Mouse (Mus musculus) bone marrow macrophage, adult 2 months (primary cell): ENCODE results near the gene Twistnb. TPM values are rescaled to one million over a fixed set of nuclear protein-coding genes. Genes with fewer than 3 reads are reported as not detected.
A peak's percentile ranks its signal among the peaks of the same experiment; 100 is the strongest.

ENCODE experiments used
- H3K27ac ChIP-seq: 2 replicates; pipeline ENCODE4 v1.5.1; 2012; ENCODE audit warnings: low read depth, low read length; ENCODE audit not compliant: insufficient read depth
- H3K4me1 ChIP-seq: 2 replicates; pipeline ENCODE4 v1.6.1; 2012; ENCODE audit warnings: low read length; ENCODE audit not compliant: control insufficient read depth, insufficient read depth
- H3K4me3 ChIP-seq: 2 replicates; pipeline ENCODE4 v1.5.1; 2012; ENCODE audit warnings: mild to moderate bottlenecking, low read length, moderate library complexity; ENCODE audit not compliant: insufficient read depth
- CTCF ChIP-seq: IDR thresholded peaks from 2 replicates; pipeline ENCODE4 v1.5.1; 2012; ENCODE audit warnings: low read depth, mild to moderate bottlenecking, low read length, moderate library complexity
- POLR2A ChIP-seq: IDR thresholded peaks from 2 replicates; pipeline ENCODE4 v1.6.1; 2012; ENCODE audit warnings: mild to moderate bottlenecking, low read depth, low read length, borderline replicate concordance
- polyA plus RNA-seq: library from polyadenylated mRNA; stranded (reverse); fragments of >200 nt; gene quantifications from 2 replicates; pipeline ENCODE4 v1.2.4, GENCODE M21; 2012; ENCODE audit not compliant: missing spikeins, insufficient read depth, insufficient read length

Twistnb gene
- polyA plus RNA-seq, result 15.3 and 19.2 TPM in 2 replicates

DNA sequence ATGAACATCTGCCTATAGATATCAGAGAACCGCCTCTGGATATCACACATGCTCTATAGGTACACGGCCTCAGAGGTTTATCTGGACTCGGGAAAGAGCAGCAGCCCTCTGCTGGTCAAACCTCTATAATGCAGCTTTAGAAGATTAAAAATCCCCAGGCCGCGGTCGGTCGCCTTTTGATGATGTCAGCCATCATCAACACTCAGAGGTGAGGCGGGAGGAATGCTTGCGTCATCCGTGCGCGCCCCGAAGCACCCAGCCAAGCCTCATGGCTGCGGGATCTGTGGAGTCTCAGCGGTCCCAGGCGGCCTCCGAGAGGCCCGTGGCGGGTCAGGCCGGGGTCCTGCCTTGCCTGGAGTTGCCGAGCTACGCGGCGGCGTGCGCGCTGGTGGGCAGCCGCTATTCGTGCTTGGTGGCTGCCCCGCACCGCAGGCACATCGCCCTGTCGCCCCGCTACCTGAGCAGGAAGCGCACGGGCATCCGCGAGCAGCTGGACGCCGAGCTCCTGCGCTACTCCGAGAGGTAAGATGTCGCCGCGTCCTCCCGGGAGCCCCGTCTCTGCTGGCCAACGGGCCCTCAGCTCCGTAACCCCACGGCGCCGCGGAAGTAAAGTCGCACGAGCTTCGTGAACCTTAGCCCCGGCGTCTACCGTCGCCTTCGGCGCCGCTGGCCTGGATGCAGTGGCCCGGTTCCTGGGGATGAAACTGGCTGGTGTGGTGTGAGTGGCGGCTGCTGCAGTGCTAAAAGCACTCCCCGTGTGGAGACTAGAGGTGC lies at the start of gene Twistnb:
TSS of gene Twistnb (plus strand) at position 249 of the 774 bp plus-strand sequence.
- H3K27ac ChIP-seq, result no peak within 1 kb of the TSS

DNA sequence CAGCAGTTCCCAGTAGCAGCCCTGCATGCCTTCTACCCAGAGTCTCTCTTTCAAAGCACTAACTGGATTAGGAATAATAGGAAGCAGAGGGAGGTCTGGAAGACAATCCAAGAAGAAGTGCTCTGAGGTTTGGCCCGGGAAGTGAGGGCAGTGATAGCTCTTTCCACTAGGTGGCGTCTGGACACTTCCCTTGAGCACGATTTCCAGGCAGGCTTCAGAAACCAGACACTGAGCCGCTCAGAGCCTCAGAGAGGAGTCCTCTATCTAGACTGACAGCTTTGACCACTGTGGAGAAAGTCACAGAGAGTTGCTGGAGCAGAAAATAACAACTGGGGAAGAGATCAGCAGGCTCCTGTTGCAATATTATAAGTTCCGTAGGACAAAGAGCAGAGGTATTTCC lies 40.6 kb upstream of the Twistnb start:
- H3K4me1 ChIP-seq, result no peaks in the 10 kb centered on the region
- H3K27ac ChIP-seq, result no peak overlapping the region
- no peak overlapping the region for H3K4me3 ChIP-seq
- no peak for TF ChIP-seq POLR2A
- TF ChIP-seq CTCF, result peak; percentile 67

More for the DNA sequence above, at the start of gene Twistnb:
- Histone ChIP-seq H3K4me3 (peak within 1 kb of the TSS; percentile 86), H3K4me1 (no peaks in the 10 kb centered on the region; the same call in none of the 2 replicates)
- TF ChIP-seq CTCF, result peak; percentile 42; the same call in 1 of the 2 replicates
- TF ChIP-seq POLR2A, result no peak

DNA sequence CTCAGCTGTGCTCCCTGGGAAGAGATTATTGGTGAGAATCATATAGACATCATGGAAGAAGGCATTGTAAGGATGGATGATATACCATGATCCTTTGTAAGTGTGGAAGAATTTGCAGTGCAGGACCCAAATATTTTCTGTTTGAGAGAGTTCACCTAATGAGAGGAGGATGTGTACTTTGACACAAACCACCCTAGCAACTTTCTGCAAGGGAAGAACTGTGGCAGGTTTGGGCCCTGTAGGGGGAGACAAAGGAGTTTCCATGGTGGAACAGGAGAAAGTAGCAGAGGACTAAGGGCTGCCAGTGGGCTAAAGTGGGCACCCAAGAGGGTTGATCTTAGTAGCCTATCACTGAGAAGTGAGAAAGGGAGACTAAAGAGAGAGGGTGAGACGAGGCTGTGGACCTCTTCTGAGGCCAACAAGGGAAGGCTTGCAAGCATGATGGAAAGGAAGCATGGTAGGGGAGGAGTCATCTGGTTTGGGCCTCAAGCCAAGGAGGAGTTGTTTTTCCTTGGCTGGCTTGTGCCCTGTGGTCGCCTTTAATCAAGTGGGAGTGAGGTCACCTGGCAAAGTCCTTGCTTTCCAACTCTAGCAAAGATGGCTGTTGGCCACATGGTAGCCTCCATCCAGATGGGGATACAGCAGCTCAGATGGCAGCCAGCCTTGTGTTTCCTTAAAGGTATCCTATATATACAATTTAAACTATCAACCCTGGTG lies 38.4 kb upstream of the Twistnb start:
- Histone ChIP-seq H3K4me3 (no peak overlapping the region), H3K27ac (no peak overlapping the region), H3K4me1 (no peaks in the 10 kb centered on the region)
- no peak for TF ChIP-seq POLR2A
- TF ChIP-seq CTCF, result no peak

DNA sequence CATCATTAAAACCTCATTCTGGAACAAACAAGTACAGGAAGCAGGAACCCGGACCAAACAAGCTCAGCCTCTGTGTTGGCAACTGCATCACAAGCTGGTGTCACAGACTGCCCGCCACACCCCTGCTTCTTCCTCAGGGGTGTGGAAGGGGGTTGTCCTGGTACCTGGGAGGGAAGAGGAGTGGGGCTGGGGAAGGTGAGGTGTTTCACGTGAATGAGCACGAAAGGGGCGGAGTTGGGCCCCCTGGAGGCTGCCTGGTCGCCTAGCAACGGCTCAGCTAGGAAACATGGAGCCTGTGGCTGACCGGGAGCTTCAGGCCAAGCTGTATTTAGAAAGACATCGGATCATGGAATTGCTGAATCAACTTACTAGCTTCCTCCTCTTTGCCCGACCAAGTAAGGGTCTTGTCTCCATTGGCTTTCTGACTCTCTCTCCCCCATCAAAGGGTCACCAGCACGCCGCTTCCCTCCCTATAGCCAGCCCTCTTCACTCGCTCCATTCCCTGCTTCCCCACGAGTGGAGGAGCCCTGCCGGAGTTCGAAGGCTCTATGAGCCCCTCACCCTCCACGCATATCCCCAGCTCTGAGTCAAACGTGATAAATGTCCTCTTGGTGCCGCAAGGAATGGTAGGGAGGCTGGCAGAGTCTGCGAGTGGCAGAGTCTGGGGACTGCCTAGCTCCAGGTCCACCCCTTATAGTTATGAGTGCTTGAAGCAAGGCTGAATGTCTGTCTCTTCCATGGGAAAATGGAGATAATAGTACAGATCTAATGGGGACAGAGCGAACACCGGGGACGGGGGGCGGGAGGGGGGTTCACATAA lies 34.4 kb upstream of the Twistnb start, which contains the start of gene Efcab10:
TSS of gene Efcab10 (plus strand) at position 51 of the 820 bp plus-strand sequence.
- no peak within 1 kb of the TSS for H3K4me3 ChIP-seq
- TF ChIP-seq CTCF (no peak), POLR2A (no peak)

DNA sequence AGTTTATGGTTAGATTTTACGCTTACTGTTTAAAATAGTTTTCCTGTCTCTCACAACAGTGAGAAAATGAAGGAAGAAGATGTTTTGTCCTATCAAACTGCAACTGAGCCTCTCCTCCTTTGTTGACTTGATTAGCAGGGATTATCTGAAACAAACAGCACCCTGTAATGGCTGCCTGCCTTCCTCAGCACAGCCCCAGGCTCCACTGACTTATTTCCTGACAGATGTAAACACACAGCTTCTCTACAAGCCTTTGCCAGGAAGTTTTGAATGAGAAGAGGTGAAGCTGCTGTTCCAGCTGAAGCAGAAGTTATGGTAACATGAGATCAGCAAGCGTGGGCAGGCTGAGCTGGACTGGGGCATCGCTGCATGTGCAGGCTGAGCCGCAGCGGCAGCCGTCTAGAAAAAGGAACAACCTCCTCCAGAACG lies 26.2 kb upstream of the Twistnb start:
- Histone ChIP-seq H3K4me3 (no peak overlapping the region), H3K4me1 (no peaks in the 10 kb centered on the region; the same call in 1 of the 2 replicates), H3K27ac (peak overlapping the region; percentile 53; the same call in 1 of the 2 replicates)
- TF ChIP-seq CTCF, result no peak
- no peak for TF ChIP-seq POLR2A

More for the DNA sequence above, 34.4 kb upstream of the Twistnb start, which contains the start of gene Efcab10:
- no peaks in the 10 kb centered on the region for H3K4me1 ChIP-seq
- no peak within 1 kb of the TSS for H3K27ac ChIP-seq

DNA sequence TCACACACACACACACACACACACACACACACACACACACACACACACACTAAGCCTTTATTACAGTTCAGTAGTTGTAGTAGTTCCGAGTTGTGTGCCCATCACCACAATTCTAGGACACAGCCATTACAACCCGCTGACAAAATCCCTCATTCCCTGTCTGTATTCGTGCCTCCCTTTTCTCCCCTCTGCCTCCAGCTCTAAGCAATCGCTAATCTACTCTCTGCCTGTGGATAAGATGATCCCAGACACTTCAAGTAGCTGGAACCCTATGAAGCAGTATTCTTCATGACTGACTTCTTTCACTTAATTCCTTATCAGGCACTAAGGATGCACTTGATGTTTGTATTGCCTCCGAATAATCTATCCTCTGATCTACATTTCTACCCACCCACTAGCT lies 24.4 kb upstream of the Twistnb start:
- H3K4me1 ChIP-seq, result no peaks in the 10 kb centered on the region; the same call in 1 of the 2 replicates
- H3K4me3 ChIP-seq, result no peak overlapping the region
- no peak overlapping the region for H3K27ac ChIP-seq
- TF ChIP-seq CTCF (no peak), POLR2A (no peak)

DNA sequence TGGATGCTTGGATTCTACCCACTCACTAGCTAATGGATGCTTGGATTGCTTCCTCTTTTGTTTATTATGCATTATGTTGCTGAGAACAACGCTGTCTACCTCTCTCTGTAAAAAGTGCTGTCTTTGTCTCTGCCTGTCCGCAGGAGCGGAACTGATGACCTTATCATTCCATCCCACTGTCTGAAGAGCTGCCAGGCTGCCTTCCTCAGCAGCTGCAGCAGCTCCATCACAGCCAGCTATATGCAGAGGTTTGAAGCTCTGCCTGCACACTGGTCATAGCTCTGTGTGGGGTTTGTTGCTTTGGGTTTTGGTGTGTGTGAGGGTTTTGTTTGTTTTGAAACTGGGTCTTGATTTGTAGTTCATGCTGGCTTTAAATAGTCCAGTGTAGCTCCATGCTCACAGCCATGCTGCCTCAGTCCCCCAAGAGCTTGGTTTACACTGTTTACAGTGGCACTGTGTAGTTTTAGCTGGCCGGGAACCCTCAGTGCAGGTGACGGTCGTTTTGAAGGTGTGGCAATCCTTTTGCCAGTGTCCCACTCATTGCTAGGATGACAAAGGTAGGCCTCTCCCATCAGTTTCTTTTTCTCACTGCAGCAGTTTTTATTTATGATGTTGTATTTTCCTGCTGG lies 23.9 kb upstream of the Twistnb start:
- no peak overlapping the region for H3K4me3 ChIP-seq
- TF ChIP-seq CTCF, result no peak
- no peak for TF ChIP-seq POLR2A
- no peaks in the 10 kb centered on the region; the same call in 1 of the 2 replicates for H3K4me1 ChIP-seq
- no peak overlapping the region for H3K27ac ChIP-seq

DNA sequence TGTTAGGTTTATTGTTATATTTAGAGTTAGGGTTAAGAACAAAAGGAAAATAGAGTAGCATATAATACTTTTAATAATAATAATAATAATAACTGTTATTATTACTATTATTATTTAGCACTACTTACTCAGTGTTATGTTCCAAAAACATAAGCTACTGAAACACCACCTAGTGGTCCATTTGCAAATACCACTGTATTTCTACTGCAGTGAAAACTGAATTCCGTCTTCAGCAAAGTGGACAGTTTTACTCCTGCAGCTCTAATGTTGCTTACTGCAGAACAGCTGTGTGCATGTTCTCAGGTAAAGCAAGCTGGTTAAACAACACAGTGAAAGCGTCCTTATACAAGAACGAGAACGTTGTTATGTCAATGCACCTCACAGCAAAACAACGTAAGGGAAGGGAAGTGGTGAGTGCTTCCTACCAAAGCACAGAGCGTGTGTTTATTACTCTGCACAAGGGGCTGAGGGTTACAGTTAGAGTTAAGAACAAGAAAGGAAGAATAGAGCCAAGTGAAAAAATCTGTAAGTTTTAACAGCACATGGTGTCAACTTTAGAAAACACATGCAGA lies 17.8 kb upstream of the Twistnb start:
- TF ChIP-seq POLR2A, result no peak
- no peak for TF ChIP-seq CTCF
- Histone ChIP-seq H3K27ac (no peak overlapping the region), H3K4me3 (no peak overlapping the region), H3K4me1 (no peaks in the 10 kb centered on the region)
